Mouse (Mus musculus): ENCODE data around the gene Neu2. TPM values are rescaled to one million over a fixed set of nuclear protein-coding genes. Genes with fewer than 3 reads are reported as not detected.
A peak's percentile ranks its signal among the peaks of the same experiment; 100 is the strongest.

Neu2 gene
- polyA plus RNA-seq, 1 experiment from 2014 or later = not detected

- H3K4me2 ChIP-seq (replicated peaks; ENCODE audit: low read depth, low read length) = no peak overlapping the region
- H3K4me3 ChIP-seq (ENCODE audit: low read depth, low read length) = no peak overlapping the region
- no peak overlapping the region for H3K27ac ChIP-seq (ENCODE audit: low read depth, low read length)
- no peaks in the 10 kb centered on the region for H3K27me3 ChIP-seq (ENCODE audit: control insufficient read depth, insufficient read depth, low read length)
- H3K9me3 ChIP-seq (ENCODE audit: control insufficient read depth, low read length) = no peaks in the 10 kb centered on the region
- no peak overlapping the region for H3K9ac ChIP-seq (ENCODE audit: low read depth, low read length)
- DNase-seq (ENCODE audit: low spot score) (no peak), ATAC-seq (ENCODE audit: low FRiP score) (no peak)
- no peaks in the 10 kb centered on the region for H3K4me1 ChIP-seq (replicated peaks; ENCODE audit: control insufficient read depth, insufficient read depth, low read length)
- no peaks in the 10 kb centered on the region for H3K36me3 ChIP-seq (ENCODE audit: control insufficient read depth, insufficient read depth, low read length)
- 82% methylated on average over 6 of the region's 6 CpGs for WGBS
Measured at GRCm38 (mm10) chr1:87486386-87486785, 23.3 kb upstream of the Neu2 start.

GRCm38 (mm10) chr1:87492285-87492684 is 17.4 kb upstream of the Neu2 start:
- Histone ChIP-seq H3K9me3 (ENCODE audit: control insufficient read depth, low read length) (no peaks in the 10 kb centered on the region), H3K4me1 (replicated peaks; ENCODE audit: control insufficient read depth, insufficient read depth, low read length) (no peaks in the 10 kb centered on the region), H3K27ac (ENCODE audit: low read depth, low read length) (no peak overlapping the region), H3K9ac (ENCODE audit: low read depth, low read length) (no peak overlapping the region), H3K4me2 (replicated peaks; ENCODE audit: low read depth, low read length) (no peak overlapping the region), H3K4me3 (ENCODE audit: low read depth, low read length) (no peak overlapping the region), H3K36me3 (ENCODE audit: control insufficient read depth, insufficient read depth, low read length) (no peaks in the 10 kb centered on the region), H3K27me3 (ENCODE audit: control insufficient read depth, insufficient read depth, low read length) (no peaks in the 10 kb centered on the region)
- WGBS = 91% methylated on average over 3 of the region's 3 CpGs
- ATAC-seq (ENCODE audit: low FRiP score) (no peak), DNase-seq (ENCODE audit: low spot score) (no peak)

- no peaks in the 10 kb centered on the region for H3K4me1 ChIP-seq (replicated peaks; ENCODE audit: control insufficient read depth, insufficient read depth, low read length)
- H3K4me2 ChIP-seq (replicated peaks; ENCODE audit: low read depth, low read length) = no peak overlapping the region
- no peaks in the 10 kb centered on the region for H3K27me3 ChIP-seq (ENCODE audit: control insufficient read depth, insufficient read depth, low read length)
- no peaks in the 10 kb centered on the region for H3K36me3 ChIP-seq (ENCODE audit: control insufficient read depth, insufficient read depth, low read length)
- no peak for ATAC-seq (ENCODE audit: low FRiP score)
- H3K27ac ChIP-seq (ENCODE audit: low read depth, low read length) = no peak overlapping the region
- H3K9ac ChIP-seq (ENCODE audit: low read depth, low read length) = no peak overlapping the region
- H3K9me3 ChIP-seq (ENCODE audit: control insufficient read depth, low read length) = no peaks in the 10 kb centered on the region
- 83% methylated on average over 4 of the region's 4 CpGs for WGBS
- no peak overlapping the region for H3K4me3 ChIP-seq (ENCODE audit: low read depth, low read length)
- no peak for DNase-seq (ENCODE audit: low spot score)
Measured at GRCm38 (mm10) chr1:87493542-87493941, 16.1 kb upstream of the Neu2 start.

GRCm38 (mm10) chr1:87505524-87505923 is 4.2 kb upstream of the Neu2 start:
- no peak overlapping the region for H3K9ac ChIP-seq (ENCODE audit: low read depth, low read length)
- H3K27ac ChIP-seq (ENCODE audit: low read depth, low read length) = no peak overlapping the region
- H3K9me3 ChIP-seq (ENCODE audit: control insufficient read depth, low read length) = no peaks in the 10 kb centered on the region
- DNase-seq (ENCODE audit: low spot score) = no peak
- no peak overlapping the region for H3K4me2 ChIP-seq (replicated peaks; ENCODE audit: low read depth, low read length)
- H3K36me3 ChIP-seq (ENCODE audit: control insufficient read depth, insufficient read depth, low read length) = no peaks in the 10 kb centered on the region
- WGBS = 94% methylated on average over 4 of the region's 4 CpGs
- peaks cover 16% of the 10 kb centered on the region for H3K27me3 ChIP-seq (ENCODE audit: control insufficient read depth, insufficient read depth, low read length)
- no peak overlapping the region for H3K4me3 ChIP-seq (ENCODE audit: low read depth, low read length)
- peaks cover 4% of the 10 kb centered on the region; the same call in 1 of the 2 replicates for H3K4me1 ChIP-seq (replicated peaks; ENCODE audit: control insufficient read depth, insufficient read depth, low read length)
- no peak for ATAC-seq (ENCODE audit: low FRiP score)

- DNase-seq (ENCODE audit: low spot score) = no peak
- 59% methylated on average over 6 of the region's 6 CpGs for WGBS
- H3K9ac ChIP-seq (ENCODE audit: low read depth, low read length) = no peak overlapping the region
- H3K9me3 ChIP-seq (ENCODE audit: control insufficient read depth, low read length) = no peaks in the 10 kb centered on the region
- H3K36me3 ChIP-seq (ENCODE audit: control insufficient read depth, insufficient read depth, low read length) = no peaks in the 10 kb centered on the region
- ATAC-seq (ENCODE audit: low FRiP score) = no peak
- H3K4me1 ChIP-seq (replicated peaks; ENCODE audit: control insufficient read depth, insufficient read depth, low read length) = peaks cover 4% of the 10 kb centered on the region; the same call in 1 of the 2 replicates
- H3K27ac ChIP-seq (ENCODE audit: low read depth, low read length) = no peak overlapping the region
- peaks cover 19% of the 10 kb centered on the region for H3K27me3 ChIP-seq (ENCODE audit: control insufficient read depth, insufficient read depth, low read length)
- no peak overlapping the region for H3K4me2 ChIP-seq (replicated peaks; ENCODE audit: low read depth, low read length)
- no peak overlapping the region for H3K4me3 ChIP-seq (ENCODE audit: low read depth, low read length)
Measured at GRCm38 (mm10) chr1:87507857-87508256, 1.8 kb upstream of the Neu2 start.

- 22% methylated on average over 26 of the region's 26 CpGs for WGBS
- Histone ChIP-seq H3K4me2 (replicated peaks; ENCODE audit: low read depth, low read length) (peak overlapping the region; percentile 98), H3K4me3 (ENCODE audit: low read depth, low read length) (peak overlapping the region; percentile 67), H3K27ac (ENCODE audit: low read depth, low read length) (no peak overlapping the region), H3K9ac (ENCODE audit: low read depth, low read length) (no peak overlapping the region), H3K9me3 (ENCODE audit: control insufficient read depth, low read length) (no peaks in the 10 kb centered on the region), H3K27me3 (ENCODE audit: control insufficient read depth, insufficient read depth, low read length) (peaks cover 19% of the 10 kb centered on the region), H3K36me3 (ENCODE audit: control insufficient read depth, insufficient read depth, low read length) (no peaks in the 10 kb centered on the region), H3K4me1 (replicated peaks; ENCODE audit: control insufficient read depth, insufficient read depth, low read length) (peaks cover 4% of the 10 kb centered on the region; the same call in 1 of the 2 replicates)
- DNase-seq (ENCODE audit: low spot score) = no peak
- ATAC-seq (ENCODE audit: low FRiP score) = no peak; the same call in 1 of the 2 replicates
Measured at GRCm38 (mm10) chr1:87508591-87509560, 813 bp upstream of the Neu2 start.

GRCm38 (mm10) chr1:87510166-87510691 is 540 bp downstream of the Neu2 start:
- Histone ChIP-seq H3K4me2 (replicated peaks; ENCODE audit: low read depth, low read length) (peak overlapping the region; percentile 98), H3K27me3 (ENCODE audit: control insufficient read depth, insufficient read depth, low read length) (peaks cover 19% of the 10 kb centered on the region), H3K9ac (ENCODE audit: low read depth, low read length) (peak overlapping the region; percentile 54), H3K4me1 (replicated peaks; ENCODE audit: control insufficient read depth, insufficient read depth, low read length) (peaks cover 4% of the 10 kb centered on the region; the same call in 1 of the 2 replicates), H3K9me3 (ENCODE audit: control insufficient read depth, low read length) (no peaks in the 10 kb centered on the region), H3K27ac (ENCODE audit: low read depth, low read length) (no peak overlapping the region), H3K4me3 (ENCODE audit: low read depth, low read length) (peak overlapping the region; percentile 67), H3K36me3 (ENCODE audit: control insufficient read depth, insufficient read depth, low read length) (no peaks in the 10 kb centered on the region)
- 0% methylated on average over 31 of the region's 61 CpGs for WGBS
- peak; percentile 80 for DNase-seq (ENCODE audit: low spot score)
- ATAC-seq (ENCODE audit: low FRiP score) = peak; percentile 88

- ATAC-seq (ENCODE audit: low FRiP score) = no peak; the same call in 1 of the 2 replicates
- Histone ChIP-seq H3K9me3 (ENCODE audit: control insufficient read depth, low read length) (no peaks in the 10 kb centered on the region), H3K4me1 (replicated peaks; ENCODE audit: control insufficient read depth, insufficient read depth, low read length) (peaks cover 4% of the 10 kb centered on the region; the same call in 1 of the 2 replicates), H3K27ac (ENCODE audit: low read depth, low read length) (no peak overlapping the region), H3K9ac (ENCODE audit: low read depth, low read length) (no peak overlapping the region), H3K4me2 (replicated peaks; ENCODE audit: low read depth, low read length) (no peak overlapping the region), H3K4me3 (ENCODE audit: low read depth, low read length) (no peak overlapping the region), H3K36me3 (ENCODE audit: control insufficient read depth, insufficient read depth, low read length) (no peaks in the 10 kb centered on the region), H3K27me3 (ENCODE audit: control insufficient read depth, insufficient read depth, low read length) (peaks cover 19% of the 10 kb centered on the region)
- 18% methylated on average over 5 of the region's 5 CpGs for WGBS
- no peak for DNase-seq (ENCODE audit: low spot score)
Measured at GRCm38 (mm10) chr1:87510845-87511244, 1.2 kb downstream of the Neu2 start.
